Mouse (Mus musculus): ENCODE data around the gene Doc2g.
"Not testable (repeated sequence)": the region's sequence is repeated elsewhere in the genome, so short reads cannot be mapped to it uniquely, and the experiment has no call there.

Gene Doc2g

DNA sequence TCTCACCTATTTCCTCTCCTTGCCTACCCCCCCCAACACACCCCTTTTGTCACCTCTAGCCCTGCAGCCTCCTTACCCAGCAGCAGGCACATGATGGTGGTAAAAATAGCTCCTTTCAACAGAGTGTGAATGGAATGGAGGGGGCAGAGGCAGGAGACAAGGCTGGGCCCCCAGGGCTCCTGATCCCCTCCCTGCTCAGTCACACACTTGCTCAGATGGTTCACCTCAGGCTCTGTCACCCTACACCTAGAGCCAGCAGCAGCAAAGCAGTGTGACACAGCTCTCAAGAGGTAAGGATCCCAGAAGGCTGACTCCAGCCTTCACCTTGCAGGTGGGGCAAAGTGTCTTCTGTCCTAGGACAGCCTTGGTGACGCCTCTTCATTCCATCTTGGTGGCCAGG is at the start of gene Doc2g:
Doc2g (plus strand) TSS at position 202 of the 400 bp plus-strand sequence.
- no peak for DNase-seq

DNA sequence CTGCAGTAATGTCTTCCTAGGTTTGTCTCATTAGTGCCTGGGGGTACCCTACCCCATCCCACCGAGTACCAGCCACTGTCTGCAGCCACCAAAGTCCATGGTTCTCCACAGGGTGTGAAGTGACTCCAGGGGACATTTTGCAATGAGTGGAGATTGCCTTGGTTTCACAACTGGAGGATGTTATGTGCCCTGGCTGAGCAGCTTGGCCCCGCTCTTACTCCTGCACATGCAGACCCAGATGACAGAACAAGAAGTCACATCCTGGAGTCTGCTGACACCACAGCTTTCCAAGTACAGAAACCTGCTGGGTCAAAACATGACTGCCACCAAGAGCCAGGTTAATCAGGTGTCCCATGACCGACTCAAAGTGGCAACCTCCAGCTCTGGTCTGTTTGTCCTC is 48.1 kb upstream of the Doc2g start:
- peak; percentile 26 to 33 for DNase-seq

DNA sequence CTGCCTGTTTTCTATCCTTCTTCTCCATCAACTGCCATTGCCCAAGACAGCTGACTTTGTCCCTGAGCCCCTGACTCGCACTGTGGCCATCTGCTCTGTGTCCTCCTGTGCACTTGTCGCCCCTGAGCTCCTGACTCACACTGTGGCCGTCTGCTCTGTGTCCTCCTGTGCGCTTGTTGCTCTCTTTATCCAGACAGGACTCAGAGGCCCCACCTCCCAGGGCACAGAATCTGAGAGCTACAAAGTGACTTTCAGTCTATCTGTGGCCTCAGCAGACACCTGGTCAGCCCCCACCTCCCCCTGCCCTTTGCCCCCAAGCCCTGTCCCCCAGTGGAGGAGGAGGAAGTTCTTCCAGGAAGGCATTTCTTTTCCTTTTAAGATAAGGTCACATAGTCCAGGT is 47.3 kb upstream of the Doc2g start:
- peak in 1 of 2 experiments; percentile 48 for DNase-seq

DNA sequence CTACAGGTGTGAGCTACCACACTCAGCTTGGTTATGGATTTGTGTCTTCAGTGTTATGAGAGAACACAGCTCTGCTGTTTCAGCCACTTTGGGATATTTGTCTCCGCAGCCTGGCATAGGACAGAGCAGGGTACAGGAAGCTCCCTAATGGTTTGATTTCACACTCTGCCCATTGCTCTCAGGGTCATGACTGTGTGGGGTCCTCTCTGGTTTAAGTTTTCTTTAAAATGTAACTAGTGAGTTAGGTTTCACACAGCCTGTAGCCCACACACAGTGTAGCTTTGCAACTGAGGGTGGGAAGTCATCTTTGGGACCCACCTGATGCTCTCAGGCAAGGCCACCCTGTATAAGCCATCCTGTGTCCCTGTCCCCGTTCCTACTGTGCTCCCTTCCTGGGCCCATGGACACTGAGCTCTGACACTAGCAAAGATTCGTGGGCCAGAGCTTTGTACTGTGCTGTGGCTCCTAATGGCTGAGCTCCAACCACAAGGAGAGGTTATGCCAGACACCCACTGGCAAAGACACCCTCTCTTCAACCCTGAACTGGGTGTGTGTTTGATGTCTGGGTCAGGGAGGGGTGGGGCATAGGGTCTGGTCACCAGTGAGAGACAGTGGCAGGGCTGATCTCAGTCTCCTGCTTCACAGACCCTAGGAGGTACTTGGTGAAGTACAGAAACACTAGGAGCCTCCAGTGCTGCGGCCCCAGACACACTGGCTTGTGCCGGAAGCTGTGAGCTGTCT is 45.6 kb upstream of the Doc2g start:
- DNase-seq, result peak; percentile 42 to 54

DNA sequence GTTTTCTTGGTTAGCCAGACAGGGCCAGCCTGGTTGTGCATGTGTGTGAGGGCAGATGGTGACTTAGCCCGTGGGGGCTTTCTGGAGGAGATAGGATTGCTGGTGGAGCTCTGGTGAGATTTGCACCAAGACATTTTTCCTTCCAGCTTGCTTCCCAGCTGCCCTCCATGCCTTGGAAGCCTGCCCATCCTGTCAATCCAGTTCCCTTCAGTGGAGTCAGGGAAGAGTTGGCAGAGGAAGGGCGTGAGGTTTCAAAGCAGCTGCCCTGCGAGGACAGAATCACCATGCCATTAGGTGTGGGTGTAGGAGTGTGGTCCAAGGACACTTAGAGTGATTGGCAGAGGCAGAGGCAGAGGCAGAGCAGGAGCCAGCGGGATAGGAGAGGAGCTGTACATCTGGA is 44.6 kb upstream of the Doc2g start, which contains the start of gene Aldh3b3:
Aldh3b3 (plus strand) TSS at position 176 of the 400 bp plus-strand sequence.
- DNase-seq, result peak; percentile 40 to 65

DNA sequence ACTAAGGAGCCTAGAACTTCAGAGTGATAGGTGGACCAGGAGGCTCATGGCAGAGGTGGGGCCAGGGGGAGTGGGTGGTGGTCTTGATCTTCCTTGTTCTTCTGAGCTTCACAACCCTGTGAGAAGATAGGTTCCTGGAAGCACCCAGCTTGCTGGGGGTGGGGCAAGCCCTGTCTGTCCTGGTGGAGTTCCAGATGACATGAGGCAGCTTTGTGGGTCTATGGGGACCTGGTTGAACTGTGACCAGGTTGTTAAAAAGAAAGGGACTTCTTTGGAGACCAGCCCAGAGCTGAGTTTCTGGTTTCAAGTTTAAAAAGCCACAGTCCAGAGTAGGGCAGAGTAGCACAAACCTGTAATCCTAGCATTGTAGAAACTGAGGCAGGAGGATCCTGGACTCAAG is 44.1 kb upstream of the Doc2g start:
- DNase-seq, result peak; percentile 66 to 79

DNA sequence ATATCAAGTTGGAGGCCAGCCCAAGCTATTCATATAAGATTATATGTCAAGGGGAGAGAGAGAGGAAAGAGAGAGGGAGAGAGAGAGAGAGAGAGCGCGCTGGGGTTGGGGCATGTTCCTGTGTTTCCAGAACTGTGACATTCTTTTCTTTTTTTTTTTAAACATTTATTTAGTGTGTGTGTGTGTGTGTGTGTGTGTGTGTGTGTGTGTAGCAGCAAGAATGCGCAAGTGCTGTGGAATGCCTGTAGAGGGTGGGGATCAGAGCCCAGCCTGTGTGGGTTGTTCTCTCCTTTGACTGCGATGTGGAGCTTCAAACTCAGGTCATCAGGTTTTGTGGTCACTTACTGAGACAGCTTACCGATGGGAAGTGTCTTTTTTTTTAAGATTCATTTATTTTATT is 42.9 kb upstream of the Doc2g start:
- DNase-seq, result no peak

DNA sequence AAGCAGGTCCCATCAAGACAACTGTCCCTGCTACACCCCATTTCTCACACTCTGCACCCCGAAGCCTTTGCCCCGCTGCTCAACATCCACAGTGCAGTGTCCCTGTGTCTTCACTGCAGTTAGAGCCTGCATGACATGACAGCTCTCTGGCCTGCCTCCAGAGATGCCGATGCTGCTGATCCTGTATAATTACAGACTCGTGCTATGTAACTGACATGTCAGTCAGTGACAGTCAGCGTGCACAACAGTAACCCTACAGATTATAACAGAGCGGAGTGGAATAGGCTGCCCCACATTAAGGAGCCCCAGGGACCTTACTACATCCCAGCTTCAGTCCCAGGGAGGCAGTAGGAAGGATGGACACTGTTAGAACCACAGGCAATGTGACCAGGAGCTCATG is 41.3 kb upstream of the Doc2g start:
- DNase-seq, result not testable (repeated sequence)

DNA sequence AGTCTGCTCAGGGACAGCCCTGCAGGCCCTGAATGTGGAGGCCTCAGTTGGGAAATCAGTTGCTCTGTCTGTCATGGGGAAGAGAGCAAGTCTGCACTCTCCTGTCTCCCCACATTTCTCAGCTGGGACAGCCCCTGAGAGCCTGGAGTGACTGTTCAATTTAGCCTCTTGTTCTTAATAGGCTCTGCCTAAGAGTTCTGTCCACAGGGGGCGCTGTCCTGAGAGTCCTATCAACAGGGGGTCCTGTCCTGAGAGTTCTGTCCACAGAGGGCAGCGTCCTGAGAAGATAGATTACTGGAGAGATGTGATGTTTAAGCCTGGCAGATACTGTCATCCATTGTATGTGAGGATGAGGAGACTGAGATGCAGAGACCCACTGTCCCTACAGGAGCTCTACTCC is 40.6 kb upstream of the Doc2g start:
- peak in 1 of 2 experiments; percentile 59 for DNase-seq

DNA sequence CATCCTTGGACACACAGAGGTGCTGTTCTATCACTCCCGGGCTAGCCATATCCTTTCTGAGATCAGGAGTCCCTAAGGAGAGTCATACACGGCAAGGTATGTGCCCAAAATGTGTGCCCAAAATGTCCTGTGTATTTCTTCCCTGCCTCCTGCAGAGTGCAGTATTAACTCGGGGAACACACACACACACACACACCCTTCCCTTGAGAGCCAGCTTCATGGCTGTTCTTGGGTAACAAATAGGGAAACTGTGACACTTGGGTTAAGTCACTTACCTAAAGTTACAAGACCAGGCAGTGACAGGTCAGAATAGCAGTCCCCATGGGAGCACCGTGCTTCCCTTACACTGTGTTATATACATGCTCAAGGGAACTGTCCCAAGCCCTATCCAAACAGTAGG is 39.1 kb upstream of the Doc2g start:
- no peak for DNase-seq

DNA sequence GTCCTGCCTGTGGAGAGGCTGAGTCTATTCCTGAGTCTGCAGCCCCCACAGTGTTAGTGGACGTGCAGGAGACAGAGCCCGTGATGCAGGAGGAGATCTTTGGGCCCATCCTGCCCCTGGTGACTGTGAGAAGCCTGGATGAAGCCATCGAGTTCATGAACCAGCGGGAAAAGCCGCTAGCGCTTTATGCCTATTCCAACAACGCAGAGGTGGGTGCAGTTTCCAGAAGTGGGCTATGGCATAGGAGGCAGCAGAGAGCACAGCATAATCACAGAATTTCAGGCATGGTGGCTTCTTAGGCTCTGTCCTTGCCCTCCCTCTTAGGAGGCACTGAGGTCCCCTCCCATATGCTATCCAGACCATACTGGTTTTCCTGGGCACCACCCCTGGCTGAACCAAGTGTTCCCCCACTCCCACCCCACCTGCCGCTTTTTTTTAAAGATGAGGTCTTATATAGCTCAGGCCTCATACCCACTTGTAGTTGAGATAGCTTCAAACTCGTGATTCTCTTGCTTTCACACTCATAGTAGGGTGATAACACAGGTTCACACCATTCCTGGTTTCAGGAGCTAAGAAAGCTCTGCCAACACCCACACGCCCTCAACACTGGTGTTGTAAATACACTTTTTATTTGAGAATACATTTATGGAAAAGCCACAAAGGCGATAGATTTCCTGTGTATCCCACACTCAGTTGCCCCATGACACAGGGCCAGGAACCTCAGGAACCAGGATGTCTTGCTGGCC is 36.6 kb upstream of the Doc2g start:
- no peak for DNase-seq

DNA sequence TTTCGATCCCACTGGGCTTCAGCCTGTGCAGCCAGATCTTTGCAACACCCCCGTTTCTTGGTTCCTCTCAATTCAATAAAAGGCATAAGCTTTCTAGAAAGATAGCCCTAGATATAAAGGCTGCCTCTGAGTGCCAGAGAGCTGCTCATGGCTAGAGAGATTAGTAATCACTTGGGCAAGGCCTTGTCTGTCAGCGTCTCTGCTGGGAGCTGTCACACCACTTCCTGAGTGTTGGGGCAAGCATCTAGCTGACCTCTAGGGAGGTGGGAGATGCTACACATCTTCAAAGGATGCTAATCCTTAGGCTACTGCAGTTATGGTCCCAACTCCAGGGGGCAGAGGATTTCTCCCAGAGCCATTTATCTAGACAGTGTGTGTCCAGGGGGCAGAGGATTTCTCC is 35.9 kb upstream of the Doc2g start:
- no peak for DNase-seq

DNA sequence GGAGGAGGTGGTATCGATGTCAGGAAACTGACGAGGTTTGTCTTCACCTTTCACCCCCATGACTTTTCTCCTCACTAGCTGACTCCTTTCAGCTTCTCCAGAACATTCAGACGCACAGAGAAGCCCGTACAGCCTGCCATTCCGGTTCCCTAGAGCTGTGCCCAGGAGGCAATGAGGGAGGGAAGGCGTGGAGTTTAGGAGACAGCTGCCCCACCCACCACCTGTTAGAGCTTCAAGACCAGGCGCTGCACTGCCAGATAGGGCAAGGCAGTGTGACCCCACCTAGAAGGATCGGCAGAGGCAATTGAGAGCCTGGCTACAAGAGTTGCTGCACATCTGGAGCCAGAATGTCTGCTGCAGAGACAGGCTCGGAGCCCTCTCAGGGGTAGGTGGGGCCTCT is 30.9 kb upstream of the Doc2g start, which contains the start of gene Aldh3b2:
Aldh3b2 (plus strand) TSS at position 100 of the 400 bp plus-strand sequence.
- DNase-seq, result no peak

DNA sequence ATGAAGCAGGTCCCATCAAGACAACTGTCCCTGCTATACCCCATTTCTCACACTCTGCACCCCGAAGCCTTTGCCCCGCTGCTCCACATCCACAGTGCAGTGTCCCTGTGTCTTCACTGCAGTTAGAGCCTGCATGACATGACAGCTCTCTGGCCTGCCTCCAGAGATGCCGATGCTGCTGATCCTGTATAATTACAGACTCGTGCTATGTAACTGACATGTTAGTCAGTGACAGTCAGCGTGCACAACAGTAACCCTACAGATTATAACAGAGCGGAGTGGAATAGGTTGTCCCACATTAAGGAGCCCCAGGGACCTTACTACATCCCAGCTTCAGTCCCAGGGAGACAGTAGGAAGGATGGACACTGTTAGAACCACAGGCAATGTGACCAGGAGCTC is 28.5 kb upstream of the Doc2g start:
- DNase-seq, result not testable (repeated sequence)

DNA sequence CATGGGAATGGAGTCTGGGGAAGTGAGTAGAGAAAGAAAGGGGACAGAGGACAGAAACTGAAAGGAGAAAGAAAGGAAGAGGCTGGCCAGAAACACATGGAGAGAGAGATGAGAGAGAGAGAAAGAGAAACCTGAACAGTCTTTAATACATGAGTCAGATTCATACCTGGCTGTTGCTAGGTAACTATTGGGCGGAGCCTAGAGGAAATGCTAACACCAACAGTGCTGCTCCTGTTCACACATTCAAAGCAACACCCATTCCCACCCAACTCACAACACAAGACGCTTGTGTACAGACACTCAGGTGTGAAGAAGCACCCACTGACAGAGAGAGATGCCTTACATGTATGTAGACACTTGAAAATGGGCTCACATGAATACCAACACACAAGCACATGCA is 27.2 kb upstream of the Doc2g start:
- no peak for DNase-seq

DNA sequence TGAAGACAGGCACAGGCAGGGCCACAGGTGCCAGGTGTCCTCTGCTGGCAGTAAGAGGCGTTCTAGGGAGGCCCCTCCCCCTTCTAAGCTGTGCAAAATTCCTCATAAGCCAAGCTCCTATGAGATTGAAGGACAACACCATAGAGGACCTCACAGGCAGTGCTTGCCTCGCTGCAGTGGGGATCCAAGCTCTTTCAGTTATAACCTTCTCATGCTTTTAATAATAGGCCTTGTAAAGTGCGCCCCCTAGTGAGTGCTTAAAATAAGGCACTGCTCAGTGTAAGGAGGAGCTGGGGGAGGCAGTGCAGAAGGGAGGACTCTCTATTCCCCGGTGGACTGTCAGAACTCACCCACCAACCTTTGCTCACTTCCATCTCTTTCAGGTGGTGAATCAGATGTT is 22.8 kb upstream of the Doc2g start:
- DNase-seq, result peak; percentile 89 to 90

DNA sequence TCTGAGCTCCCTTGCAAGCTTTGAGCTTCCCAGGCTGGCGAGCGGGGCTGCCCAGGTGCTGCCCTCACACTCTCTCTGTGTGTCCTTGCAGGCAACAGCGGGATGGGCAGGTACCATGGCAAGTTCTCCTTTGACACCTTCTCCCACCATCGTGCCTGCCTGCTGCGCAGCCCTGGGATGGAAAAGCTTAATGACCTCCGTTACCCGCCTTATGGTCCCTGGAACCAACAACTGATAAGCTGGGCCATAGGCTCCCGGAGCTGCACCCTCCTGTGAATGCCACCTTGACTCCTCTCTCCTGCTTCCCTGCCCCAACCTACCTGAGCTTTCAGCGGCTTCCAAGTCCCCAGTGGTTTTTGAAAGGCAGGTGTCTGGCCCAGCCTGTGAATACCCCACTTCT is 22.2 kb upstream of the Doc2g start:
- DNase-seq, result no peak

DNA sequence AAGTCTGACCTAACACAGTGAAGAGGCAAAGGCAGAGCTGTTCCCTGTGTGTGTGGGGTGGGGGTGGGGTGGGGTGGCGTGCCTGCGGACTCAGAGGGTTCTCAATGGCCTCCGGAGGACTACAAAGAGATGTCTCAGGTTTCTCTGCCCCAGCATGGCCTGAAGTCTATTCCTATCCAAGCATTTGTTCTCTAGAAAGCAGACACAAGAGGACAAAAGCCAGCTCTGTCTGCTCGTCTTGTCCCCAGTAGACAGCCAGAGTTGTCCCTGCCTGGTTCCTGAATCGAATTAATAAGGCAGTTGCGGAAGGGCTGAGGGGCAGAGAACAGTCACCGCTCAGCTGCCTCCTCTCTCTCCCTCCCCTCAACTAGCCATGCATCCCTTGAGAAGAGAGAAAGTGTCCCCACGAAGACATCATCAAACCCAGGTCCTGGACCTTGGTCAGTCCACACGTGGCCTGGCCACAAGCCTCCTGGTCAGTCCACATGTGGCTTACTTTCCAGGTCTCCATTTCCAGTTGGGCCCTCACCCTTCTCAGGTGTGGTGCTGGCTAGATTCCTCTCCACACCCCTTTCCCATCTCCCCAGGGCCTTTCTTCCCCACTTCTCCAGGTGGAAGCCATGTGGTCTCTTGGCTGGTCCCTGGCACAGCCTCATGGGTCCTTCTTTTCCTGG is 19.4 kb upstream of the Doc2g start:
- DNase-seq, result peak in 1 of 2 experiments; percentile 59

DNA sequence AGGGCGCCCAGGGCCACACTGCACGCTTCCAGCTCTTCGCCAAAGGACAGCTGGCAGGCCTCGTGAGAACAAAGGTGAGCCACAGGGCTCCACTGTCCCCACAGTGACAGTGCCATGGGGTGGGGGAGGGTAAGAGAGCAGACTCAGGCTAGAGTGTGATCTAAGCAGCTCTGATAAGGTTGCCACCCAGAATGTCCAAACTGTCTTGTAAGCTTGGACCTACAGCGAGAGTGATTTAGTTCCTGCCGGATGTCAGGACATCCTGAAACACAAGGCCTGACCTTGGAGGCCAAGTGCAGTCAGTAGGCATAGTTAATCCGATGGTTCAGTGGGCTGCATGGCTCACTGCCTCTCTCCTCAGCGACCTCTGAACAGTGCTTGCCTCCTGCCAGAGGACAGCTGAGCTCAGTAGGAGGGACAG is 17.8 kb upstream of the Doc2g start:
- peak; percentile 84 to 93 for DNase-seq

DNA sequence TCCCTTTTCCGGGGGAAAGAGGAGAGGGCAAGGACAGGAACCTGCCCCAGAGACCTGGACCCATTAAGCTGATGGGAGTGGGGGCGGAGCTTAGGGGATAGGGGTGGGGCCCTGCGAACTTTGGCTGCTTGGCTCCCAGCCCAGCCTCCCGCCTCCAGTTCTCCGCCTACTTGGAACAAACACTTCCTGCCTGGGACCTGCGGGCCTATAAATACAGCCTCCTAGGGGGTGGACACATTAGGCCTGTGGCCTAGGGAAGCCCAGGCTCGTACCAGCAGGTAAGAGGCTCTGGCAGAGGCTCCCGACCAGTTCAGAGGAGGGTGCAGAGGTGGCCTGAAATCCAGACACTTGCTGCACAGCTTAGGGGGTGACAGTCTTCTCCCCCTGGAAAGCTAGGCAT is 16.8 kb upstream of the Doc2g start, which contains the start of gene Acy3:
Acy3 (plus strand) TSS at position 237 of the 400 bp plus-strand sequence.
- peak; percentile 96 to 98 for DNase-seq

DNA sequence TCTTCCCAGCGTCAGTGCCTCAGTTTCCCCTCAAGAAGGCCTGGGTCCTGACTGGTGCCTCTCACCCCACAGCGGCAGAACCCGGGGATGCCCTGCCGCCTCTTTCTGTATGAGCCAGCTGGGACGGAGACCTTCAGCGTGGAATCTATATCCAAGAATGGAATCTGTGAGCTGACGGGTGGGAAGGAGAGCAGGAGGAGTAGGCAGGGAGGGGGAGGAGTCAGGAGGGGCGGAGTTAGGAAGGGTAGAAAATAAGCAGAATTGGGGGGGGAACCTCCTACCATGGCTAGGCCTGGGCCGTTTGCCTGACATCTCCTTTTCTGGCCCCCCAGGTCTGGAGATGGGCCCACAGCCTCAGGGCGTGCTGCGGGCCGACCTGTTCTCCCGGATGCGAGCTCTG is 15.0 kb upstream of the Doc2g start:
- peak in 1 of 2 experiments; percentile 64 for DNase-seq

DNA sequence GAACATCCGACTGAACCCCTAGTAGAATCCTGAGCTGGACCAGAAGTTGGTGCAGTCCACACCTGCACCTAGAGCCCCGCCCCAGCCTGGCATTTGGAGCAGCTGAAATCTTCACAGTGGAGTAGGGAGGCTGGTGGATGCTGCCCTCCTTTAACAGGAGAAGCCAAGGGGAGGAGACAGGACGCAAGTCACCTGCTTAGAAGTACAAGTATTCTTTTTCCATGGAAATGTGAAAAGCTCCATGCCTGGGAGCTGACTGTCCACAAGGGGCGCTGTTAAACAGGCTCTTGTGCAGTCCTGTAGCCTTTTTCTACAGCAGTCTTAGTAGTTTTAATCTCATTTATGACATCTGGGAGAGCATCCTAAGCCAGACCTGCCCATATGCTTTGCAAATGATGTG is 14.4 kb upstream of the Doc2g start:
- peak in 1 of 2 experiments; percentile 48 for DNase-seq

DNA sequence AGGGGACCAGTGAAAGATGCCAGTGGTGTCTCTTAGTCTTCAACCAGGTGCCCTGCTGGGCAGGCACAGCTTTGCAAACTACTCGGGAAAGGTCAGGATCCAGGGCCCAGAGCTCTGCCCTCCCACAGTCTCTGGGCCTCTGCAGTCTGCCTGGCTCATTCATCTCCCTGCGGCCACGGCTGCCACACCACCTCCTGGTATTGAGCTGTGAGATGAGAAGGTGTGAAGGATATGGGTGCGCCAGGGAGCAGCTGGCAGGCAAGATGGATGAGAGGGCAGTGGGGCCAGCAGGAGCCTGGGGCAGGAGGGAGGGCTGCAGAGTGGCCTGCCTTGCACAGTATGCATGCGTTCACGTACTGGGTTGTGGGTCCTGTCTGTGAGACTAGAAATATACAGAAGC is 12.3 kb upstream of the Doc2g start:
- DNase-seq, result no peak
